Mouse (Mus musculus): Measurements from ENCODE around the gene Acta2. TPM values are rescaled to one million over a fixed set of nuclear protein-coding genes. Genes with fewer than 3 reads are reported as not detected.
A peak's percentile ranks its signal among the peaks of the same experiment; 100 is the strongest.

Gene Acta2
- polyA plus RNA-seq, 1 experiment from 2014 or later: 31.5 TPM

DNA sequence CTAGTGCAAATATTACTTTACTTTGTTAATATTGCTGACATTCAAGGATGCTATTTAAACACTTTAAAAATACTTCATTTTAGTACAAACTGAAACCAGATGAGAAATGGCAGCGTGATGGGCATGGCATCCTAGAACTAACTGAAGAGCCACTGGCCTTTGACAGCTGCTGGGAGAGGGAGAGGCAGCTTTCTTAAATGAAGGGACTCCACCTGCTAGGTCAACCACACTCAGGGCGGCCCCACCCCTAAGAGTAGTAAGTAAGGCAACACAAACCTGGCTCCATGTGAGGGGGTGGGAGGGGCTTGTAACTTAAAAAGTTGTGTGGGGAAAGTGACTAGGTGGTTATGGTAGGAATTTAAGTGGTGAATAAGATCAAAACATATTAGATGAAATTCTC lies 52.7 kb downstream of the Acta2 start:
- no peak for DNase-seq (ENCODE audit: low spot score, missing footprints)
- no peaks in the 10 kb centered on the region for H3K4me1 ChIP-seq (ENCODE audit: control insufficient read depth, insufficient read depth, low read length)
- H3K4me3 ChIP-seq (ENCODE audit: low read depth, low read length): no peak overlapping the region
- no peak overlapping the region for H3K9ac ChIP-seq (ENCODE audit: low read length)
- no peak for ATAC-seq (ENCODE audit: low FRiP score)
- no peaks in the 10 kb centered on the region for H3K27me3 ChIP-seq (ENCODE audit: control insufficient read depth, insufficient read depth, low read length)
- H3K27ac ChIP-seq (ENCODE audit: low read depth, low read length): no peak overlapping the region
- no peaks in the 10 kb centered on the region for H3K9me3 ChIP-seq (ENCODE audit: control insufficient read depth, low read length)
- no peaks in the 10 kb centered on the region for H3K36me3 ChIP-seq (ENCODE audit: control insufficient read depth, insufficient read depth, low read length)
- WGBS: 83% methylated on average over 2 of the region's 2 CpGs
- no peak overlapping the region for H3K4me2 ChIP-seq

DNA sequence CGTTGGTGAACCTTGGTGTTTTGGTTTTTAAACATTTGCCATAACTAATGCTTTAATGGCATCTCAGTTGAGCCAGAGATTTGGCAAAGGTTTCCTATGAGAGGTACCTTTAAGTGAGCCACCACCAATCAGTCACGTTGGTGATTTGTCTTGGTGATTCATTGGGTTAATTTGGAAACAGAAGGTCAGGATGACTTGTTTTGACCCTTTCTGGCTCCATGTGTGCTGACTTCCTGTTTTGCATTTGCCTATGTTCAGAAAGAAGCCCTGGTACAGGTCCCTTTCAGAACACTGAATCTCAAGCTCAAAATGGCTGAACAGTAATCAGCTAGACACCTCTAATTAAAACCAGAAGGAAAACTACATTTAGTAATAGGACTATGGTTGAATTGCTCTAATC lies 55.9 kb downstream of the Acta2 start:
- Histone ChIP-seq H3K4me3 (ENCODE audit: low read depth, low read length) (no peak overlapping the region), H3K9ac (ENCODE audit: low read length) (no peak overlapping the region), H3K27ac (ENCODE audit: low read depth, low read length) (no peak overlapping the region), H3K4me1 (ENCODE audit: control insufficient read depth, insufficient read depth, low read length) (no peaks in the 10 kb centered on the region), H3K4me2 (no peak overlapping the region), H3K27me3 (ENCODE audit: control insufficient read depth, insufficient read depth, low read length) (no peaks in the 10 kb centered on the region; the same call in 1 of the 2 replicates), H3K9me3 (ENCODE audit: control insufficient read depth, low read length) (no peaks in the 10 kb centered on the region), H3K36me3 (ENCODE audit: control insufficient read depth, insufficient read depth, low read length) (no peaks in the 10 kb centered on the region)
- DNase-seq (ENCODE audit: low spot score, missing footprints) (no peak), ATAC-seq (ENCODE audit: low FRiP score) (no peak)
- 76% methylated on average over 2 of the region's 2 CpGs for WGBS

DNA sequence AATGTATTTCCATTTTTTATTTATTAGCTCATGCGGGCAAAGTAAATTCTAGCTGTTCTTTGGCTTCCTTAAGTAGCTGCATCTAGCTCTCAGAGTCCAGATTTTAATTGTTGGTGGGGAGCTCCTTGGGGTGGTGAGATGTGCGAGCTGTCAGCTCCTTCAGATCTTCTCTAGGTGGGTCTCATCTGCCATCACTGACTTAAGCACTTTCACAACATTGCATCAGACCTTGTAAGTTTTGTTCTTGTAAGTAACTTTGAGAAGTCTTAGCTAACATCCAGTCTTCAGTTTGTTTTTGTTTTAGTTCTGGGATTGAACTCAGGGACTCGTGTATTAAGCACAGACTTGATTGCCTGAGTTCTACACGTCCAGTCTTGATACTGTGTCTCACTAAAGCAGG lies 56.5 kb downstream of the Acta2 start:
- no peak for ATAC-seq (ENCODE audit: low FRiP score)
- Histone ChIP-seq H3K27ac (ENCODE audit: low read depth, low read length) (no peak overlapping the region), H3K4me3 (ENCODE audit: low read depth, low read length) (no peak overlapping the region), H3K4me1 (ENCODE audit: control insufficient read depth, insufficient read depth, low read length) (no peaks in the 10 kb centered on the region), H3K9me3 (ENCODE audit: control insufficient read depth, low read length) (no peaks in the 10 kb centered on the region), H3K4me2 (no peak overlapping the region), H3K27me3 (ENCODE audit: control insufficient read depth, insufficient read depth, low read length) (peaks cover under 1% of the 10 kb centered on the region; the same call in 1 of the 2 replicates), H3K36me3 (ENCODE audit: control insufficient read depth, insufficient read depth, low read length) (no peaks in the 10 kb centered on the region), H3K9ac (ENCODE audit: low read length) (no peak overlapping the region)
- peak; percentile 81 for DNase-seq (ENCODE audit: low spot score, missing footprints)
- 89% methylated on average over 4 of the region's 4 CpGs for WGBS

DNA sequence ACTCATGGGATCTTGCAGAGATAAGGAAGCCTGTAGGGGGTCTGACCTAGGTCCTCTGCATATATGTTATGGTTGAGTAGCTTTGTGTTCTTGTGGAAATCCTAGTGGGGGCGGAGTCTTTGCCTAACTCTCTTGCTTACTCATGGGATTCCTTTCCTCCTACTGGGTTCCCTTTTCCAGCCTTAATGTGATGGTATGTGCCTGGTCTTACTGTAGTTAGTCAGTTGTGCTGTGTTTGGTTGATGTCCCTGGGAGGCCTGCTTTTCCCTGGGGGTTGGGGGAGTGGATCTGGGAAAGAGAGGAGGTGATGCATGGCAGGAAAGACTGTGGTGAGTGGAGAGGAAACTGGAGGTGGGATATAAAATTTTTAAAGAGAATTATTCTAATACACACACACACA lies 57.3 kb downstream of the Acta2 start:
- ATAC-seq (ENCODE audit: low FRiP score): no peak
- 95% methylated on average over 1 of the region's 1 CpGs for WGBS
- peaks cover 5% of the 10 kb centered on the region; the same call in 1 of the 2 replicates for H3K27me3 ChIP-seq (ENCODE audit: control insufficient read depth, insufficient read depth, low read length)

DNA sequence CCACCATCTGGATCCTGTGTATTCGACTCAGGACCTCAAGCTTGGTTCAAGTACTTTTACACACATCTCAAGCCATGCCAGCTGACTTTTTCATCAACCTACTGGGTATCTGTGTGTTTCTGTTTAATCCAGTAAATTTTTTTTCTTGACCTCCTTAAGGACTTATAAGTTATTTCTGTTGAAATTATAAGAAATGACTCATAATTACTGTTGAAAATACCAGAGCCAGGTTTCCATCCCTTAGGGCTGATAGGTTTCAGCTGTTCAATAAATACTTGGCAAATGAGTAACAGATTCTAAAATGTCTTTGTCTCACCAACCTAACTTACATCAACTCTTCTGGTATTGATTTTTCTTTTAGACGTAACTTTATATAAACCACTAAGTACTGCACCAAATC lies 60.4 kb downstream of the Acta2 start:
- no peak for ATAC-seq (ENCODE audit: low FRiP score)
- Histone ChIP-seq H3K9ac (ENCODE audit: low read length) (no peak overlapping the region), H3K4me2 (no peak overlapping the region), H3K27me3 (ENCODE audit: control insufficient read depth, insufficient read depth, low read length) (peaks cover 13% of the 10 kb centered on the region), H3K9me3 (ENCODE audit: control insufficient read depth, low read length) (no peaks in the 10 kb centered on the region), H3K4me1 (ENCODE audit: control insufficient read depth, insufficient read depth, low read length) (peaks cover 9% of the 10 kb centered on the region), H3K4me3 (ENCODE audit: low read depth, low read length) (no peak overlapping the region), H3K27ac (ENCODE audit: low read depth, low read length) (no peak overlapping the region), H3K36me3 (ENCODE audit: control insufficient read depth, insufficient read depth, low read length) (no peaks in the 10 kb centered on the region)
- 81% methylated on average over 2 of the region's 2 CpGs for WGBS
- peak; percentile 61 for DNase-seq (ENCODE audit: low spot score, missing footprints)

More for the DNA sequence above, 57.3 kb downstream of the Acta2 start:
- H3K36me3 ChIP-seq (ENCODE audit: control insufficient read depth, insufficient read depth, low read length): no peaks in the 10 kb centered on the region
- peak; percentile 45 for DNase-seq (ENCODE audit: low spot score, missing footprints)
- no peak overlapping the region for H3K27ac ChIP-seq (ENCODE audit: low read depth, low read length)
- H3K4me3 ChIP-seq (ENCODE audit: low read depth, low read length): no peak overlapping the region
- H3K9ac ChIP-seq (ENCODE audit: low read length): no peak overlapping the region
- H3K4me1 ChIP-seq (ENCODE audit: control insufficient read depth, insufficient read depth, low read length): peaks cover 2% of the 10 kb centered on the region; the same call in 1 of the 2 replicates
- H3K9me3 ChIP-seq (ENCODE audit: control insufficient read depth, low read length): no peaks in the 10 kb centered on the region
- H3K4me2 ChIP-seq: no peak overlapping the region

DNA sequence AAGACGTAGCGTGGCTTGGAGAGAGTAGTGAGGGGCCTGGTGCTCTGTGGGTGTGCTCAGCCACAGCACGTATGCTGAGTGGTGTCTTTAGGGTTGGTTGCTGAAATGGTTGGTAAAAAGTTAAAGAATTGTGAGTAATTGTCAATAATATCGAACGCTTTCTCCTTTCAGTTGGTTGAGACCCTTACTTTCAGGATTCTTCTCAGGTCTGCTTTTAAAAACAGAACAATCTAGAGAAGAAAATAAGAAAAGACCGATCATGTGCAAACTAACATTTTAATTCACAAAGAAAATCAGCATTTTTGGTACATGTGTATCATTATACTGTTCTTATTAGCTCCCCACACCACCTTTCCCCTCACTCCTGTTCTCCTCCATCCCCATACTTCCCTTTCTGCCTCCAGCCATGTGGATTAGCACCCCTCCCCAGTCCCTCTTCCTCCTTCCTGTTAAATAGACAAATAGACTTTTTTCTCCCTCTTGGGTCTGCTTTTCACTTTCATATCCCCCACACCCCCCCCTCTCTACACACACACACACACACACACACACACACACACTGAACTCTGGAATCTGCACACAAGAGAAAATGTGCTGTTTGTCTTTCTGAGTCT lies 61.2 kb downstream of the Acta2 start:
- Histone ChIP-seq H3K4me1 (ENCODE audit: control insufficient read depth, insufficient read depth, low read length) (peaks cover 9% of the 10 kb centered on the region), H3K9ac (ENCODE audit: low read length) (no peak overlapping the region), H3K27ac (ENCODE audit: low read depth, low read length) (no peak overlapping the region), H3K4me2 (no peak overlapping the region), H3K4me3 (ENCODE audit: low read depth, low read length) (no peak overlapping the region), H3K9me3 (ENCODE audit: control insufficient read depth, low read length) (no peaks in the 10 kb centered on the region), H3K27me3 (ENCODE audit: control insufficient read depth, insufficient read depth, low read length) (peaks cover 17% of the 10 kb centered on the region), H3K36me3 (ENCODE audit: control insufficient read depth, insufficient read depth, low read length) (no peaks in the 10 kb centered on the region)
- ATAC-seq (ENCODE audit: low FRiP score) (no peak), DNase-seq (ENCODE audit: low spot score, missing footprints) (no peak)
- 77% methylated on average over 6 of the region's 6 CpGs for WGBS

DNA sequence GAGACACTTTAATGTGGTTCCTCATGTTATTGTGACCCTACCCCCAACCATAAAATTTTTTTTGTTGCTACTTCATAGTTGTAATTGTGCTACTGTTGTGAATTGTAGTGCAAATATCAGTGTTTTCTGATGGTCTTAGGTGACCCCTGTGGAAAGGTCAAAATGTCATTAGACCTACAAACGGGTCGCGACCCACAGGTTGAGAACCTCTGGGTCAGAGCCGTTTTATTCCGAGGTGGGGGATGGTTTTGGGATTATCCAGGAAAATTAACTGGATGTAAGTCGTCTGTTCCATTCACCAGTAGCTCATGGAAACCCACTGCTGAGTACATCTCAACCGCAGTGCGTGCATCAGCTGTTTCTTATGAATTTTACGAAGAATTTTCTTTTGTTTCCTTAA lies 61.7 kb downstream of the Acta2 start:
- H3K4me3 ChIP-seq (ENCODE audit: low read depth, low read length): no peak overlapping the region
- no peaks in the 10 kb centered on the region for H3K9me3 ChIP-seq (ENCODE audit: control insufficient read depth, low read length)
- H3K27ac ChIP-seq (ENCODE audit: low read depth, low read length): no peak overlapping the region
- H3K9ac ChIP-seq (ENCODE audit: low read length): no peak overlapping the region
- H3K4me2 ChIP-seq: 0 out of 2 replicates have a peak overlapping the region, but pooled peaks have one; percentile 96
- peaks cover 9% of the 10 kb centered on the region for H3K4me1 ChIP-seq (ENCODE audit: control insufficient read depth, insufficient read depth, low read length)
- ATAC-seq (ENCODE audit: low FRiP score) (no peak), DNase-seq (ENCODE audit: low spot score, missing footprints) (no peak)
- WGBS: 37% methylated on average over 9 of the region's 9 CpGs
- no peaks in the 10 kb centered on the region for H3K36me3 ChIP-seq (ENCODE audit: control insufficient read depth, insufficient read depth, low read length)
- peaks cover 17% of the 10 kb centered on the region for H3K27me3 ChIP-seq (ENCODE audit: control insufficient read depth, insufficient read depth, low read length)

DNA sequence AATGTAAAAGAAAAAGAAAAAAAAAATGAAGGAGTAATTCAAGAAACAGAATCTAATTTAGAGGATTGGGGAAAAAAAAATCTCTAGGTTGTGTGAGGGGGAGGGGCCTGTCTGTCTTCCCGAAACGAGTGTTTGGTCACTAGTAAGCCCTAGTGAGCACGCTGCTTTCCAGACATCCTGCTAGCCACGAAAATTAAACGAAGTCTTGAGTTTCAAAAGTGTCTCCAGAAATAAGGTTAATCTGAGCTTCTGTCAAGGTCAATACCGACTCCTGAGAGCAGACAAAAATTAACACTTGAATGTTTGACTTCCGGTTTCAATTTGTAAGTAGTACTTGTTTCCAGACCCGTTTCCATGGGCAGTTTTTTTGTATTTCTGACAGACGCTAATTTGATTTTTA lies 62.2 kb downstream of the Acta2 start:
- H3K27ac ChIP-seq (ENCODE audit: low read depth, low read length): no peak overlapping the region

DNA sequence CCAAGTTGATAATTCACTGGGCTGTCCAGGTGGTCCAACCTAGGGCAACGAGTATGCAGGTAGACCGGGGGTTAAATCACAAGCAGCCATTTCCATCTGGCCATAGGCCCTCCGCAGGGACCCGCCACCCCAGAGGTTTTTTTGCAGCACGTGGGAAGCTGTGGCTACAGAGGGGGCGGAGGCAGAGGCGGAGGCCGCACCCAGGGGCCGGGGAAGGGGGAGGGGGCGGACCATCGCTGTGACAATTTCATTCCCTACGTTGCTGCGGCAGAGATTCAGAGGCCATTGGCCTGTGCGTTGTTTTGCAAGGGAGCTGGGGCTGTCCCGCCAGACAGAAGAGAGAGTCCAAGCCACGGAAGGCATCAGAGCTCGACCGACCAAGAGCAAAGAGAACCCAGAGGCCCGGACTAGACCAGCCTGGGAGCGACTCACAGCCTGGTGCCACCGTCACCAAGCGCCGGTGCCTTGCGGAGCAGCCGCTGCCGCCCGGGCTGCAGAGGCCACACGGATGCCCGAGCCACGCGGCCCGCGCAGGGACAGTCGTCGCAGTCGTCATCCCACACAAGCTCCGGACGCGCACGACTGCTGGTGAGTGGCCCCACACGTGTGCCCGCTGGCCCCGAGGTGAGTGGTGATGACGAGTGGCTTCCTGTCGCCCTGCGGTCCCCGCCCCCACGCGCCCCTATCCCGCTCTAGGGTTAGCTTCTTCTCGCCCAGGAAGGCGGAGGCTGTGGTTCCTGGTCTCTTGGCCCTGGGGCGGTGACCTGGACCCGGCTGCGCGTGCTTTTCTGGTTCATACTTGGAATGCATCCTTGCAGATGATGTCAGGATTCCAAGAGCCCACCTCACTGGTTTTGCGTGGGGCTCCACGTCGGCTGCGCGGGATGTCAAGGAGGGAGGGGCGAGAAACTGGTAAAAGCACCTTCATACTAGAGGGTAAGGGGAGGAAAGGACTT lies 63.1 kb downstream of the Acta2 start, which contains the start of gene Stambpl1:
Stambpl1 (plus strand) TSS at position 222 of the 956 bp plus-strand sequence.
- Histone ChIP-seq H3K36me3 (ENCODE audit: control insufficient read depth, insufficient read depth, low read length) (no peaks in the 10 kb centered on the region), H3K4me2 (peak within 1 kb of the TSS; percentile 96), H3K9ac (ENCODE audit: low read length) (peak within 1 kb of the TSS; percentile 68), H3K4me3 (ENCODE audit: low read depth, low read length) (peak within 1 kb of the TSS; percentile 57), H3K4me1 (ENCODE audit: control insufficient read depth, insufficient read depth, low read length) (peaks cover 9% of the 10 kb centered on the region), H3K27ac (ENCODE audit: low read depth, low read length) (no peak within 1 kb of the TSS), H3K9me3 (ENCODE audit: control insufficient read depth, low read length) (no peaks in the 10 kb centered on the region), H3K27me3 (ENCODE audit: control insufficient read depth, insufficient read depth, low read length) (peaks cover 22% of the 10 kb centered on the region)
- ATAC-seq (ENCODE audit: low FRiP score) (peak; percentile 85), DNase-seq (ENCODE audit: low spot score, missing footprints) (peak; percentile 96)
- WGBS: under 1% methylated on average over 62 of the region's 62 CpGs

More for the DNA sequence above, 62.2 kb downstream of the Acta2 start:
- Histone ChIP-seq H3K27me3 (ENCODE audit: control insufficient read depth, insufficient read depth, low read length) (peaks cover 17% of the 10 kb centered on the region), H3K4me1 (ENCODE audit: control insufficient read depth, insufficient read depth, low read length) (peaks cover 9% of the 10 kb centered on the region), H3K36me3 (ENCODE audit: control insufficient read depth, insufficient read depth, low read length) (no peaks in the 10 kb centered on the region), H3K9me3 (ENCODE audit: control insufficient read depth, low read length) (no peaks in the 10 kb centered on the region), H3K4me3 (ENCODE audit: low read depth, low read length) (peak overlapping the region; percentile 57), H3K4me2 (peak overlapping the region; percentile 96), H3K9ac (ENCODE audit: low read length) (no peak overlapping the region)
- WGBS: 9% methylated on average over 9 of the region's 9 CpGs
- no peak for ATAC-seq (ENCODE audit: low FRiP score)
- peak; percentile 93 for DNase-seq (ENCODE audit: low spot score, missing footprints)

Measured in midbrain, embryonic 11.5 days (tissue).